Mouse (Mus musculus) ovary, postnatal 14 days (tissue): Measurements from ENCODE around the gene Prrc2b.

Experiments used
- DNase-seq: peaks from one replicate; pipeline ENCODE4 v3.0.0; 2022; ENCODE audit warnings: low spot score

Prrc2b gene

GRCm38 (mm10) chr2:32137667-32138266, 13.1 kb upstream of the Prrc2b start:
- DNase-seq: peak; percentile 95

- DNase-seq: no peak
These were observed 11.5 kb upstream of the Prrc2b start for GRCm38 (mm10) chr2:32139377-32139776.

GRCm38 (mm10) chr2:32140498-32140934, 10.4 kb upstream of the Prrc2b start:
- DNase-seq: no peak

DNA sequence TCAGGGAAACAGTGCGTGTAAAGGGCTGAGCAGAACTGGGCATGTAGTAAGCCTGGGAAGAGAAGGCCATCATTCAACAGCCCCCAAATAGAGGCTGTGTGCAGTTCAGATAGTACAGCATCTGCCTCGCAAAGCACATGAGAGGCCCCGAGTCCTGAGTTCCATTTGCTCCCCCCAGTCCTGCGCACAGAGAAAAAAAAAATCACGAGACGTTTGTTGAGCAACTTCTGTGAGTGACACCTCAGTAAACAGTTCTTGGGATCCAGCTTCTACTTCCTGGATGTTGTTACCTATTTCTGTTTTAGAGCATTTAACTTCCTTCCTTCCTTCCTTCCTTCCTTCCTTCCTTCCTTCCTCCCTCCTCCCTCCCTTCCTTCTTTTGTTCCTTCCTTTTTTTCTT, 9.3 kb upstream of the Prrc2b start:
- DNase-seq: no peak

DNA sequence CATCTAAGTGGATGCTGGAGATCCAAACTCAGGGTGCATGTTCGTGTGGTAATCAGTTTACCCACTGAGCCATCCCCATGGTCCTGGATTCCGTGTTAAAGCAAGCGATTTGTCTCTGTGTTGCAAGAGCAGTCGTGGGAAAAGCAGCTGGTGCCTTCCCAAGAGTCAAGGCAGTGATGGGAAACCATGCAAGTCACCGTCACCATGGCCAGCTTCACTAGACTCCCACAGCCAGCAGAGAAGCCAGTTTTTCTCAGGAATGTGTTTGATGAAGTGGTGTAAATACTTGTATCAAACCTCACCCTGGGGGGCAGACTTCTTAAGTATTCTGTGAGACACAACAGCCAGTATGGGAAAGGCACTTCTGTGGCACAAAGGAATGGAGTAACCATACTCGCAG, 8.5 kb upstream of the Prrc2b start:
- no peak for DNase-seq

GRCm38 (mm10) chr2:32144633-32145032, 6.2 kb upstream of the Prrc2b start:
- no peak for DNase-seq

GRCm38 (mm10) chr2:32146617-32147162, 4.2 kb upstream of the Prrc2b start:
- DNase-seq: no peak

- DNase-seq: no peak
These were observed 747 bp upstream of the Prrc2b start for GRCm38 (mm10) chr2:32150135-32150534.

DNA sequence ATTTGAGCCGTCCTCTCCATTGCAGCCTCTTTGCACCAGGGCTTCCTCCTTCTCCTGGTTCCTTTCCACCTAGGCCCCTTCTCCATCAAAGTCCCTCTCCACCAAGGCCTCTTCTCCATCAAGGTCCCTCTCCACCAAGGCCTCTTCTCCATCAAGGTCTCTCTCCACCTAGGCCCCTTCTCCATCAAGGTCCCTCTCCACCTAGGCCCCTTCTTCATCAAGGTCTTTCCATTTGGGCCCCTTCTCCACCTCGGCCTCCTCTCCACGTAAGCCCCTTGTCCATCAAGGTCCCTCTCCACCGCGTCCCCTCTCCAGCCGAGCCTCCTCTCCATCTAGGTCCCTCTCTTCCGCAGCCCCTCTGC, 339 bp upstream of the Prrc2b start:
- no peak for DNase-seq

- DNase-seq: no peak
These were observed 931 bp downstream of the Prrc2b start for GRCm38 (mm10) chr2:32151660-32152366.

DNA sequence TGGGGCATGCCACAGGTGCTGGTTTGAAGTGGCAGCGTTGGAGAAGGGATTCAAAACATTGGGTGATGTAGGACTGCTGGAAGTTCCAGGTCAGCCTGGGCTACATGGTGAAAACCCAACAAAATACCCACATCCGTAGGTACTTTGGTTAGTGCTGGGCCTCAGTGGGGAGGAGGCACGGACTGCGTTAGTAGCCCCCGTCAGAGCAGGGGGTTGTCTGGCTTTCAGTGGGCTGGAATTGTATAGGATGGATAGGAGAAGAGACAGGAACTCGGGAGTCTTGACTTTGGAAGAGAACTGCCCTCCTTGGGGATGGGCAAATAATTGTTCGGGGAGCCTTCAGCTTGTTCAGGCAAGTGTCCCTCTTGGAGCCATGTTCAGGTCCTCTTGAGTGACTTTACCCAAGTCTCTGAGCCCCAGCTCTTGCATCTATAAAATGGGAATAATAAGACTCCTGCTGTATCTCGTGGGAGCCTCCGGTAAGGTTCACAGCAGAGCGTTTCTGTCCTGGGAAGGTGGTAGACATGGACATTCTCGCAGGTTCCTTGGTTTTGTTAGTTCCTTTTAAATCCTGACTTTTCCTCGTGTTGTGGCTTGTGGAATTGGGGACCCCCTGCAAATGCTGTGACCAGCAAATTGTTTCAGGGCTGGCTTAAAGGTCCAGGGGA, 1.6 kb downstream of the Prrc2b start:
- no peak for DNase-seq

- DNase-seq: no peak
These were observed 2.3 kb downstream of the Prrc2b start for GRCm38 (mm10) chr2:32153041-32153790.

DNA sequence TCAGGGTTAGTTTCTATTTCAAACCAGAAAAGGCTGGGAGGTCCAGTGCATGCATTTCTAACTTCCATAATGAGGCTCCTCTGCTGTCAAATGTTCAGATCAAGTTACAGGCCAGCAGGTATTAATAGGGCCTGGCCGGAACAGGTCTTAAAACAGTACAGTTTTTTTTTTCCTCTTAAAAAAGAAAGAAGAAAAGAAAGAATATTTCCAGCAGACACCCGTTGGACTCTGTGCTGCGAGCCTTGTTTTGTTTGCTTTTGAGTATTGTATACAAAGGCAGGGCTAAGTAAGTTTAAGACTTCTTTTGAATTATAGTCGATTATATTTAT, 2.9 kb downstream of the Prrc2b start:
- no peak for DNase-seq

DNA sequence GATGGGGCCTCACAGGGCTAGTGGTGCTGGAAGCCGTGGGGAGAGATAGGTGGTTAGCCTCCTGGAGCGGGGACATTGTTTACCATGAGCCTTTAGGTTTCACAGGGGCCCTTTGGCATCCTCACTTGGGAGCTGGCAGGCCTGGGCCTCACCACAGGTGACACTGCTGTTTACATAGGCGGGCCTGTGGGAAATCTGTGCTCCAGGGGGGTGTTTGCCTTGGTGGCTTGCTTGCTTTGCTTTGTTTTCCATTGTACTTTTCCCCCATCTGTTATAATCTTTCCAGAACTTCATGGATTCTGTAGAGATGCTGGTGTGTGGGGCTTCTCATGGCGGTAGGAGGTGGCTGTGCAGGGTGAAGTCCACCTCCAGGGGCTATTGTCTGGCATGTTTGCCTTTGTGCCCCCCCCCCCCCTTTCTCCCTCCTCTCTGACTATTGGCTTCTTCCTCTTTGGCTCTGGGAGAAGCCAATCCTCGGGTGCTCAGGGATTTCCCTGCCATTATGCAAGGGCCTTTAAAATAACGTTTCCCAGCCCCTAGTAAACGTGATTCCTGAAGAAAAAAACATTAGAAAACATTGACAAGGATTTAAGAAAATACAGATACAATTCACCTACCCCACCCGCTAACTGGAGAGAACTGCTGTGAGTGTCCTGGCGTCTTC, 3.6 kb downstream of the Prrc2b start:
- DNase-seq: no peak

DNA sequence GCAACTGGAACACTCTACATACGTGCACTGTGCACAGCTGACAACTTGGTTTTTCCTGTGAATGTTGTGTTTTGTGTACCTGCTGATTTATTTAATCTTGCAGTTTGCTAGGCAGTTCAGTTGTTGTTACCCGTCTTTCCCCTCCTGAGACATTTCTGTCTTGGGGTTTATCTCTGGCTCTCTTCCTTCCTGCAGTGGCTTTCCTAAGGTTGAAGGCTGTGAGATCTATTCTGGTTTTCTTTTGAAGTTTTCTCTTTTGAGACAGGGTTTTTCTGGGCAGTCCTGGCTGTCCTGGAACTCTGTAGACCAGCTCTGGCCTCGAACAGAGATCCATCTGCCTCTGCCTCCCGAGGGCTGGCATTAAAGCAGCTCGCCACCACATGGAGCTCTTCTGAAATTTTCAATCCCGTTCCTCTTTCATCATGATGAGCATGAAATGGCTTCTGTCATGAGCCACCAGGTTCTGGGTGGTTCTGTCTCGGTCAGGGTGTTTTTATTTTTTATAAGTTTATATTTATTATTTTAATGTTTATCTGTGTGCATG, 4.2 kb downstream of the Prrc2b start:
- no peak for DNase-seq

DNA sequence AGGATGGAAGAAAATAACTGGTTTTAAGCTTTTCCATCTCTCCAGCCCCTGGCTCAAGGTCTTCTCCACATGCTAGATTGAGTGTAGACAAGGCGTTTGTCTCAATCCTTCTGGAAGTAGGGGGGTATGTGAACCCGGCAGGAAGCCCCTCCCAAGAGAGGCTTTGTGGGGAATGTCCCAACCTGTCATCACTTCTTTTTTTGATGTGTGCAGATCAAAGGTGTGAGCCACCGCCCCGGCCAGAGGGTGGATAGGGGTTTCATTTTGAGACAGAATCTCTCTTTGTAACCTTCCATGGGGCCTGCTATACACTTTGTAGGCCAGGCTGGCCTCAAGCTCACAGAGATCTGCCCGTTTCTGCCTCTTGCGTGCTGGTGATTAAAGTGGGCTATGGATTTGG, 4.7 kb downstream of the Prrc2b start:
- DNase-seq: no peak

DNA sequence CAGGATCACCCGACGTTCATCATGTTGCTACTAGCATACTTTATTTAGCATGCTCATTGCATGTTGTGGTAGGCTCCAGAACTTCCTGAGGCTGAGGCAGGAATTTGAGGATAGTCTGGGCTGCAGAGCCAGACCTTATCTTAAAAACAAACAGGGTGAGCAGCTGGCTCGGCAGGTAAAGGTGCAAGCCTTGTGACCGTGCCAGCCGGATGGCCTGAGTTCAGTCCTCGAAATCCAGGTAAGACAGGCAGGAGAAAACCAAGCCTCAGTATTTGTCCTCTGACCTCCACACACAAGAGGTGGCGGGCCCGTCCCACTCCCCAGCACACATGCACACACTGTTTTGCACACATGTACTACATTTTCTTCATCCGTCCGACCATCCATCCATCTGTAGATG, 5.8 kb downstream of the Prrc2b start:
- no peak for DNase-seq

- no peak for DNase-seq
These were observed 6.4 kb downstream of the Prrc2b start for GRCm38 (mm10) chr2:32157328-32157727.

DNA sequence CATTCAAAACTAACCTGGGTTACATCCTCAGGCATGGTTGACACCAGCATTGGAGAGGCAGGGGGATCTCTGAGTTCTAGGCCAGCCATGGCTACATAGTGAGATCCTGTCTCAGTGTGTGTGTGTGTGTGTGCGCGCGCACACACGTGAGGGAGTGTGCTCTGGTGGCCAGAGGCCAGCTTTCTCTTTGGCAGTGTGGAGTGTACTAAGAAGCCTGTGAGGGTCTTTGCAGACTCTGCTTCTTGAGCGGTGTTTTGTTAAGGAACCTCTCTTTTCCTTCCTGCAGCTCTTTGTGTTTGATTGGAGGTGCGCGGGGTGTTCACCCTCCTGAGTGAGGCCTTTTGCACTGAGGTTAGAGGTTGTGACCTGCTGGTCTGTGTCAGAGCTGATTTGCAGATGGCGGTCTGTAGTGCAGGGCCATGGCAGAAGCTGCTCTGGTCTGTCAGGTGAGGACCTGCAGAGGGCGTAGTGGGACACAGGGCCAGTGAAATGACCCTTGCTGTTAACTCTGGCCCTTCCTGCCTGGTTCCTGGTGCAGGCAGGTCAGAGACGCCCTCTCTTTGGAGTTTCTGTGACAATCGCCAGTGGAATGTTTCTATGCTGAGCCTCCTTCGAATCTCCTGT, 7.8 kb downstream of the Prrc2b start:
- no peak for DNase-seq

GRCm38 (mm10) chr2:32160525-32160924, 9.6 kb downstream of the Prrc2b start:
- no peak for DNase-seq

DNA sequence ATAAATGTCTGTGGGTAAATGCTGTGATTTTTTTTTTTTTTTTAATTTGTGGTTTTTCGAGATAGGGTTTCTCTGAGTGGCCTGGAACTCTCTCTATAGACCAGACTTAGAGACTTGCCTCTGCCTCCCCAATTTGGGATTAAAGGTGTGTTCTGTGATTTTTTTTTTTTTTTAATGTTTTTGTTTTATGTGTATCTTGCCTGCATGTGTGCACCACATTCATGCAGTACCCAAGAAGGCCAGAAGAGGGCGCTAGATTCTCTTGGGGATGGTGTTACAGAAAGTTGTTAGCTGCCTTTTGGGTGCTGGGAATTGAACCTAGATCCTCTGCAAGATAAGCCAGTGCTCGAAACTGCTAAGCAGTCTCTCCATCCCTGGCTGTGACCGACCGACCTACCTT, 10.1 kb downstream of the Prrc2b start:
- no peak for DNase-seq
